Mouse (Mus musculus): ENCODE results near the gene Gm29666.

- TF ChIP-seq POLR2A (IDR thresholded peaks at IDR 0.05; ENCODE audit: insufficient read length, low read depth), result no peak
- no peak for TF ChIP-seq E2F4 (IDR thresholded peaks at IDR 0.05; ENCODE audit: insufficient read depth)
- TF ChIP-seq MAX (IDR thresholded peaks at IDR 0.05; ENCODE audit: low read depth), result no peak
- TF ChIP-seq TCF3 (IDR thresholded peaks at IDR 0.05; ENCODE audit: insufficient read length, low read depth), result no peak
- TF ChIP-seq MYOG (IDR thresholded peaks at IDR 0.05; ENCODE audit: control insufficient read depth in 1 of 3, insufficient read depth in 1 of 3, insufficient read length in 2 of 3, low read depth in 2 of 3), result no peak
- no peak for TF ChIP-seq TCF12 (IDR thresholded peaks at IDR 0.05; ENCODE audit: insufficient read depth, poor library complexity, severe bottlenecking)
- TF ChIP-seq USF1 (IDR thresholded peaks at IDR 0.05; ENCODE audit: low read depth), result no peak
These were observed 24.5 kb upstream of the Gm29666 start for GRCm38 (mm10) chr15:84944319-84944718.

All from myocyte (in vitro differentiated cells).